Mouse (Mus musculus): ENCODE results near the gene Kcnc1.
A peak's percentile ranks its signal among the peaks of the same experiment; 100 is the strongest.

Gene Kcnc1

DNA sequence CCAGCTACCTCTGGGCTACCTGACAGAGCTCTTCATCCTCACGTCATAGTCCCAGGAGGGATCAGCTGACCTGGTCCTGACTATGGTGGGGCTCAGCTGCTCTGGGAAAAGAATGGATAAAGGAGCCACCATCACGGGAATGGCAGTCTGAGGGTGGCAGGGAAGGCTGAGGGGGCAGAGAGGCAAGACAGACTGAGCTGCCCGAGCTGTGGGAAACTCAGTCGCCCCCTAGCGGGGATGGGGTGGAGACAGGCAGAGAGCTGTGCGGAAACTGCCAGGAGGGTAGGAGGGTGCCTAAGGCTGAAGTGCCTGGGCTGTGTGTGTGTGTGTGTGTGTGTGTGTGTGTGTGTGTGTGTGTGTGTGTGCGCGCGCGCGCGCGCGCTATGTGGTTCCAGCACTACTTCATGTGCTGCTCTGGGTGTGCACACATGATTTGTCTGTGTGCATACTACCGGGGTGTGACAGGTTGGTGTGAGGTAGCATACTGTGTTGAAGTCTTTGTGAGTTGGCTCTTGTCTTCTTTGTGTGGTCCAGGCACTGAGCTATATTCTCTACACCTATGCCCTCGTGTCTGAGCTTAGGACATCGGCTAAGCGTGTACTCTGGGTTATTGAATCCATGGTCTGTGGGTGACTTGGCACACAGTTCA, 26.6 kb downstream of the Kcnc1 start:
- peak; percentile 85 to 86 for DNase-seq

- peak; percentile 55 to 64 for DNase-seq
Measured at GRCm38 (mm10) chr7:46423951-46424350, 27.7 kb downstream of the Kcnc1 start.

GRCm38 (mm10) chr7:46425012-46425411, 28.7 kb downstream of the Kcnc1 start:
- DNase-seq = no peak

DNA sequence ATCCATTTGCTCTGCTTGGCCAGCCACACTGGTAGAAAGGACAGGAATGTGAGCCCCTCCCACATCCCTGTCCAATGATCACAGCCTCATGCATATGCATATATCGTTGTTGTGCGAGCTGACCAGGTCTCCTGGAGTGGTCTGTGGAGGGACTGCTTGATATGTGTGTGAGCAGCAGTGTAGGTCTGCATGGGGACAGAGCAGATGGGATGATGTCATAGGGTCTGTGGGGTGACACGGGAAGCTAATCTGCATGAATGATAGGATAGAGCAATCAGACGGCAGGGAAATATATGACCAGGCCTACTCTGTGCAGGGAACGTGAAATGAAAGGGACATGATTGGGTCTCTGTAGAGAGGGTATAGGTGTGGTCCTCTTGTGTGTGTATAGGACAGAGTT, 37.6 kb downstream of the Kcnc1 start:
- no peak for DNase-seq

- no peak for DNase-seq
Measured at GRCm38 (mm10) chr7:46435833-46436232, 39.5 kb downstream of the Kcnc1 start.

DNA sequence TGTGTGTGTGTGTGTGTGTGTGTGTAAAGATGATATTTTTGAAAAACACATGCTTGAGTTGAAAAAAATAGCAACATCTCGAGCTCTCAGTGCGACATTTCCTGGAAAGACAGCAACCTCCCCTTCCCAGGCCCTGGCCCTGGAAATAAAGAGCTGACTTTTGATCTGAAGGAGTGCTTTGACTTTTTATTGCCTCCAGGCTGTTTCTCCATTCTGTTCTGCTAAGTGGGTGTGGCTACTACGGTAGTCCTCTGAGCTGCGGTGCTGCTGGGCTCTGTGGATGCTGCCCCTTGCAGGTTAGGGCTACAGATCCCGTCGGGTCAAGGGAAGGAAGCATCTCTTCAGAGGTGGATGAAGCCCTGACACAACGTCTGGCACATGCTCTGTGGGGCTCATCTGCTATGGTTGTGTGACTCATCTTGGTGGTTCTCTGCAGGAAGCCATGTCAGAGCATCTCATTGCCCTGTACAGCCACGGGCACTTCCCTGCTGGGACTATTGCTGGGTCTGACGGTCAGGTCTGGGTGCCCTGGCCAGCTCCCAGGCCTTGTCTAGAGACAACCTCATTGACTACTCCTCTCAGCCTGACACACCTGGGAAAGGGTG, 42.3 kb downstream of the Kcnc1 start:
- DNase-seq = no peak

- DNase-seq = no peak
Measured at GRCm38 (mm10) chr7:46443163-46443562, 46.9 kb downstream of the Kcnc1 start.

- peak; percentile 86 to 88 for DNase-seq
Measured at GRCm38 (mm10) chr7:46445896-46446295, 49.6 kb downstream of the Kcnc1 start.

- DNase-seq = peak; percentile 57 to 75
Measured at GRCm38 (mm10) chr7:46447473-46448165, 51.3 kb downstream of the Kcnc1 start.

GRCm38 (mm10) chr7:46448922-46449645, 52.8 kb downstream of the Kcnc1 start:
- DNase-seq = peak; percentile 45 to 52

DNA sequence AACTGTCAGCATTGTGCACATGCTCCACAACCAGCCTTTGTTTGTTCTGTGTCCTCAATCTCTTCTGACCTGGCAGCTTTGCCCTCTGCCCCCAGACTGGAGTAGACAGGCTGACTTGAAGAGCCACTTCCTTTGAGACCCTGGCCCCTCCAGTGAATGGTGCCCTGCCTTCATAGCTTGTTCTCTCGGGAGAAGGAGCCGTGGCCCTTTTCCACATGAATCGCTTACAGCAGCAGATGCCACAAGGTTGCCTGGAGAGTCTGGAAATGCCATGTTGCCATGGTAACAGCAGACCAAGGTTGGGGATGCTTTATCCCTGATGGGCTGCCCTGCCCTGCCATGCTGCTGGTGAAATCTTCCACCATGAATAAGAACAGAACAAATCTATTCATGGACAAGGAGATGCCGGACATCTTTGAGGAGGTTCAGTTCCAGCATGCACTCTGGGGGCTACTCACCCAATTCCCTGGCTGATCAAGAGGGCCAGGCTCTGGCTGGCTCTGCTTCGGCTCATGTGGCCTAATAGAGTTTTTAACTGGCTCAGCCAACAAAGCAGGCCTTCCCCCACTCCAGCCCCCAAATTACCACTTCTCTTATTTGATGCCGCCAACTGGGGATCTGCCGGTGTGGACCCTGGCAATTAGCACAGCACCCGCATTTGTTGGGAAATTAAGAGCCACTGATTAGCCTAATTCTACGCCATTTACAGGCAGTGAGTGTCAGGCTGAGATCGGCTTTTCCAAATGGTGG, 57.8 kb downstream of the Kcnc1 start:
- peak; percentile 82 to 85 for DNase-seq

DNA sequence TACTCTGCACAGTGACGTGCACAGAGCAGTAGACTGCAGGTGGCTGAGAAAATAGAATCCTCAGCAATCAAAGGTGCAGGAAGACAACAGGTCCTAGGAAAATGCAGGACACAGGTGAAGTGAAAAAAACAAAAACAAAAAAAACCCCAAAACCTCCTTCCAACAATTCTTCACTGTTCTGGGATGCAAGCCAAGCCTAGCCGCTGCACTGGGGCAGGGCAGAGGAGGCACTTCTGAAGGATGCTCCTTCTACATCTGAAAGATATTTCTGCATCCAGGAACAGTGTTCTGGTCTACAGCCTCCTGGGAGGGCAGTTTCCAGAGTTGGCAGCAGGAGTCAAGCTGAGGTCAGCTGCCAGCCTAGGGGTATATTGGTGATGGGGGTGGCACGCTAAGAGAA, 61.6 kb downstream of the Kcnc1 start:
- peak in 1 of 2 experiments; percentile 43 for DNase-seq

- peak; percentile 87 to 89 for DNase-seq
Measured at GRCm38 (mm10) chr7:46459200-46459599, 62.9 kb downstream of the Kcnc1 start.

DNA sequence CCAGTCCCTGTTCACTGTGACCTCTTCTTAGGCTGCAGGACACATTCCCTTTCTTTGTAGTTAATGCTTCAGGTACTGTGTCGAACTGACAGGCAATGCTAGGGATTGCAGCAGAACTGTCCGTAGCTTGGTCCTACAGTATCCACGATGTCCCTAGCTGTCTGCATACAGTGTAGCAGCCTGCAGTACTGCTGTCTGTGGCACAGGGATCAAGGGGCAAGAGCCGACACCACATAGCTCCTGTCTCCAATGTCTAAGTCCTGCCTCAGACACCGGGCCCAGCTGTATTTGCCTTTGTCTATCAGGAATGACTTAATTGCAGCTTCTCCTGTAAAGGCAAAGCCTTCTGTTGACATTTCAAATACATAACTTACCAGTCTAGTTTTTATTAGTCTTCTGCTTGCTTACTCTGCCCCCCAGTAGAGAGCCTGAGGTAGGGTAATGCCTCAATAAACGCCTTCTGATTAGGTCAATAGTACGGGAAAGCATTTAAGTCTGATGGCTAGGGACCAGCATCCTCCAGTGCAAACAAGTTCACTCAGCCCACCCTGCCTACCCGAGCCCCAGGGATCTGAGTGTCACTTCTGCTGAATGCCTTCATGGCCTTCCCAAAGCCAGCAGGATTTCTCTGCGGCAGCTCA, 63.4 kb downstream of the Kcnc1 start:
- no peak for DNase-seq

DNA sequence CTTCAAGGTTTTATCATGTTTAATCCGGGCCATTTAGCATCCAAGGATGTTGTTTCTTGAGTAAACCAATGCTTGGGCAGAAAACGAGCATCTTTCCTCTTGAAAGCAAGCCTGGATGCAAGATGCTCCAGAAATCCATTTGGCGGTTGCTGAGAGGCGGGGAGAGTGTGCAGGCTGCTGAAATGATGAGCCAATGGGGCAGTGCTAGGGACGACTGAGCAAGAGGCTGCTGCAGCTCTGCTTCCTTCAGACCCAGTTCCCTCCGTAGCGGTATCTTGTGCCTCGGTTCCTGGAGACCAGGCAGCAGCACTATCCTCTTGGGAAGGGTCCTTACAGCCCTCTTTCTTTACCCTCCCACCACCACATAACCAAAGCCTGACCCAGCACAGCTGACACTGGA, 66.0 kb downstream of the Kcnc1 start:
- peak in 1 of 2 experiments; percentile 45 for DNase-seq

DNA sequence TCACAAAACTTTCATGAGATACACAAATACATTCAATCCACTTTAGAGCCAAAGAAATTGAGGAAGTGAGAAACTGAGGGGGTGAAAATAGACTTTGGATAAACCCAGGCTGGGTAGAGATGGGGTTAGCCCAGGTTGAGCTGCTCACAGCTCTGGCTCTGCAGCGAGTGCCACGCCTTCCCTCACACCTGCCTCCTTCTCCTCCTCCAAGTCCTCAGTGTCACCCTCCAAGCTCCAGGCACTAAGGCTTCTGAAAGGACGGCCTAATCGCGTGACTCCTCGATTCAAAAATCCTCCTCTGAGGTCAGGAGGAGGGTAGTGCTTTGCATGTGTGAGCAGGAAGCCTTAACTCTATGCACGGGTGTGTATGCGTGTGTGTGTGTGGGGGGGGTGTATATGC, 66.8 kb downstream of the Kcnc1 start:
- DNase-seq = no peak

DNA sequence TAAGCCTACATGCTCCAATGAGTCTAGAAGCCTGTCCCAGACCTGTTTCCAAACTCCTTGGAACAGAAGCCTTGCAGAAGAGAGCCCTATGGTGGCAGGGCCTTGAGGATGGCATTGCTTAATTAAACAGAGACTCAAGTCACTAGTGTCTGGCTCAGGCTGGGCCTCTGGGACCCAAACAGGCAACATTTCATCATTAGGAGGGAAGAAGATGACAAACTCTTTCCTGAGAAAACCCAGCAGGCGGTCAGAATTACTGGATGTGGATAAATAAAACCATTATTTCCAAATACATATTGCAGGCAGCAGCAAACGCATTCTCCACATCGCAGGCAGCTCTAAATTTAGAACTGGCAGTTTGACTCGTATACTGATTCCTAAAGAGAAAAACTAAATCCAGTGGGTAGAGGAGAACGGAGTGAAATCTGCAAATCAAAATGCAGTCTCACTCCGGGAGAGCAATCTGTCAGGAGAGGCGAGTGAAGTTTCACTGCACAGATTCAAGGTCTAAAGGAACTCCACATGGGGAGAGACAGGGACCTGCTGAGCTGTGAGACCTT, 70.2 kb downstream of the Kcnc1 start:
- DNase-seq = no peak

DNA sequence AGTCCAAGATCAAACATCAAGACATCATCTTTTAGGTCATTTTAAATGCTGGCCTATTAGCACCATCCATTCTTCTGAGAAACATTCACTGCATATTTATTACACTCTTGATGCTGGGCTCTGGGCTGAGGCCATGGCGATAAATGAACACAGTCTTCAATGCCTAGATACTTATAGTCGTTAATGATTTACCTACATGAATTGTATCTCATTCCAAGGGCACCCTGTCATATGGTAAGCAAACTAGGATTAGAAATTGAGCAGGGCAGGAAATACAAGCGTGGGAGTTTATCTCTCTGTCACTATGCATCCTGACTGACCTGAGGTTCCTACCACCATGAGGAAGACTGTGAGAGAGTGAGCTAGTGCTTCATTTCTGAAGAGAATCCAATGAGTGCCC, 73.2 kb downstream of the Kcnc1 start:
- DNase-seq = no peak

DNA sequence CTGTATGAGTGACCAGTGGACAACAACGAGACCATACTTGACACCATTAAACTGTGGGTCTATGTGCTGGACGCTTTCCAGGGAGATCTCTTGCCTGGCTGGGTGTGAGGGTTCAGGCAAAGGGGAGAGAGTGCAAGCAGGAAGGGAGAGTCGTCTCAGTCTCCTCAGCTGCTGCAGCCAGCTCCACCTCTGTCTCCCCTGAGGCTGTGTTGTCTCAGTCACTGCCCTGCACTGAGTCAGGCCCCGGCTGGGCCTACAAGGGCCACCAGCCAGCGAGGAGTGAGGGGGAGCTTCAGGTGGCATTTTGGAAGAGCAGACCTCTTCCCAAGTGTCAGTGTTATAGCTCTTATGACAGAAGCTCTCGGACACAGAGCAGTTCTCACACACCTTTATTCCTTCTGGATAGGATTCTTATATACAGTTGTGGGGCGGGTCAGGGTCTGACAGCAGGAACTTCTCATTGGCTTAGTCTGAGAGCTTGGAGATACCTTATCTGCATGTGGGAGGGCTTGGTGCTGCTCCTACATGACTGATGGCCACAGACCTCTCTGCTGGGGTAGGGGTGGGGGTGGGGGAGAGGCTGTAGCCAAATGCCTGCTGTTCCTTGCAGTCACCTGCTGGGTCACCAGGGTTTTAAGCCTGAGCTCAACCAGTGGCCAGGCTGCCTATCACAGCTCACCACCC, 74.9 kb downstream of the Kcnc1 start:
- no peak for DNase-seq

- DNase-seq = peak in 1 of 2 experiments; percentile 47
Measured at GRCm38 (mm10) chr7:46473141-46473540, 76.8 kb downstream of the Kcnc1 start.

- peak; percentile 50 to 68 for DNase-seq
Measured at GRCm38 (mm10) chr7:46475464-46475863, 79.2 kb downstream of the Kcnc1 start.
